Mouse (Mus musculus) sigmoid colon, adult 10 weeks (tissue): ENCODE measurements around the gene Jakmip3. TPM values are rescaled to one million over a fixed set of nuclear protein-coding genes. Genes with fewer than 3 reads are reported as not detected.

Experiments used
- polyA plus RNA-seq: library from polyadenylated mRNA; stranded (reverse); fragments of 350-450 nt; fragmentation: Illumina TruSeq; extraction: RNeasy Lipid Tissue Mini Kit (QIAGEN cat#74804); gene quantifications from one replicate; pipeline ENCODE4 v1.2.3, GENCODE M21; 2014; ENCODE audit warnings: low read depth, low replicate concordance

Jakmip3 gene
- 0.60 TPM for polyA plus RNA-seq

GRCm38 (mm10) chr7:138940612-138941461 lies at the start of gene Jakmip3:
TSS of gene Jakmip3 (plus strand) at chr7:138940730.

DNA sequence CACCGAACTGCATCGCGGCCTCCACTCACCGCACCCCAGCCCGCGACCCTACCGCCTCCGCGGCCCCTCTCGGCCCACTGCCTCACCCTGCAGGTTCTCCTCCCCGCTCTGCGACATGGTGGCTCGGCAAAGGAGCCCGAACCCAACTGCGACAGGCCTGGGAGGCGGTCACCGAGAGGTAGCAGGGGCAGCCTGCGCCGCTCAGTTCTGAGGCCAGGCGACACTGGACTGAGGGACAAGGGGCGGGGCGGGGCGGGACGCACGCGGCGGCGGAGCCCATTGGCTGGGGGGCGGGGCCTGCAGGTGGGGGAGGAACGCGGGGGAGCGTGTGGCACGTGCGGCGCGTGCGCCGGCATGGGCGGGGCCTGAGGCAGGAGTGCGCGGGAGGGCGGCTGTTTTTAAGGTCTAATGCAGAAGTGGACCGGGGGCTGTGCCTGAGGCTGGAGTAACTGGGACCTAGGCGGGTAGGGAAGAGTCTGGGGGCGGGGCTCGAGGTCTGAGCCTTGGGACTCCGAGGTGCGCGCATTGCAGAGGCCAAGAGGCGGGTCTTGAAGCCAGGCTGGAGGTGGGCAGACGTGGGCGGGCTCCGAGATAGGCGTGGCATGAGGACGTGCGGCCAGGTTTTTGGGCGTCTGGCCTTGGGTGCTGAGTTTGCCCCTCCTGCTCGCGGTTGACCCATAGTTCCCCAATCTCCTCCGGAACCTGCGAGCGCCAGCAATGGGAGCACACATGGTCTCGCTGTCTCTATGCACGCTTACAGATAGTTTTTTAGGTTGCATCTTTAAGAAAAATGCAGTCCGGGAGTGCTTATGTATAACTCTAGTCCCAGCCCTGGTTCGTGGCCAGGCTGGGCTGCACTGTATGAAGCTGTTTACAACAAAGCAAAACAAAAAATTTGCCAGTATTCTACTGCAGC lies 31.0 kb upstream of the Jakmip3 start, which contains the start of gene Bnip3:
Gene Bnip3 (minus strand): TSS at position 243 of the 916 bp plus-strand sequence.

DNA sequence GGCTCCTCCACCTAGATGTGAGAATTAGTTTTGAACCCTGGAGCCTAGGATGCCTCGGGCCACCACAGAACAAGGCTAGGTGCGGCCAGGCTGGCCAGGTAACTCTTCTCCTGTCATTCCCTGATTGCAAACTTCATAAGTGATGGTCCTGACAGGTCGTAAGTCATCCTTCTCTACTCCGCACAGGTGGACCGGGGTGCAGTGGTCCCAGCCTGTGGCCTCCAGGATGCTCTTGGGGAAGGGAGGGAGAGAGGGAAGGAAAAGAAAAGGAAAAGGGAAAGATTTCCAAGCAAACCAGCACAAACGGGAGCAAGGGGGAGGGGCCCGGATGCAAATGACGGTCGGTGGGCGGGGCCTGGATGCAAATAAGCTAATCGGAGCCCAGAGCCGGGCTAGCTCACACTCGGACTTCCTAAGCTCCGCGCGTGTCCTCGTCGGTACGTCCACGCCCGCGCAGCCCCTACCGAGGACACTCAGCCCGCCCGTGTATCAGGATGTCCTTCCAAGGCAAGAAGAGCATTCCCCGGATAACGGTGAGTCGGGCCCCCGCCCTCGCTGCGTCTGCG lies 145.2 kb downstream of the Jakmip3 start, which contains the start of gene Dpysl4:
Gene Dpysl4 (plus strand): TSS at position 373 of the 566 bp plus-strand sequence.

Other genes with a start within 250 kb of the Jakmip3 start
- 128 TPM for gene Ppp2r2d, start 94.7 kb upstream of the Jakmip3 start, polyA plus RNA-seq
- 13.4 TPM for gene Mapk1ip1, start 94.5 kb upstream of the Jakmip3 start, polyA plus RNA-seq
- 90.3 TPM for gene Bnip3, start 31.2 kb upstream of the Jakmip3 start, polyA plus RNA-seq
- not detected for gene Dpysl4, start 145.3 kb downstream of the Jakmip3 start, polyA plus RNA-seq